Mouse (Mus musculus) MEL (cell line): ENCODE results near the gene Slc35e4. TPM values are rescaled to one million over a fixed set of nuclear protein-coding genes. Genes with fewer than 3 reads are reported as not detected.

Experiments used
- DNase-seq: peaks from one replicate; pipeline ENCODE4 v3.0.0; 2011; ENCODE audit warnings: low read depth, low spot score
- H3K27ac ChIP-seq: 2 replicates; pipeline ENCODE4 v1.5.1; 2012; ENCODE audit warnings: low read depth, mild to moderate bottlenecking, control low read depth, low read length, moderate library complexity; ENCODE audit not compliant: control insufficient read depth
- H3K27me3 ChIP-seq, 2 experiments: fragments of 150-350 bp in 1 of 2; sonication (generic) in 1 of 2; 2 replicates each; pipeline ENCODE4 v1.6.1; 2012; ENCODE audit warnings: low read length in 2 of 2, mild to moderate bottlenecking in 2 of 2, improper control_type of control experiment in 1 of 2, moderate library complexity in 1 of 2; ENCODE audit not compliant: insufficient read depth in 2 of 2, control insufficient read depth in 1 of 2
- H3K36me3 ChIP-seq, 2 experiments: 2 replicates each; pipeline ENCODE4 v1.6.1; 2012 to 2014; ENCODE audit warnings: low read length in 2 of 2, improper control_type of control experiment in 1 of 2, inconsistent platforms in 1 of 2, mild to moderate bottlenecking in 1 of 2; ENCODE audit not compliant: insufficient read depth in 2 of 2, control insufficient read depth in 1 of 2
- H3K4me1 ChIP-seq, 2 experiments: fragments of 150-350 bp in 1 of 2; sonication (generic) in 1 of 2; 2 replicates each; pipeline ENCODE4 v1.6.1; 2012; ENCODE audit warnings: low read length in 2 of 2, improper control_type of control experiment in 1 of 2, mild to moderate bottlenecking in 1 of 2; ENCODE audit not compliant: insufficient read depth in 2 of 2, control insufficient read depth in 1 of 2
- H3K4me3 ChIP-seq, 2 experiments: fragments of 150-350 bp in 1 of 2; sonication (generic) in 1 of 2; 2 replicates each; pipeline ENCODE4 v1.5.1; 2012; ENCODE audit warnings: low read depth in 2 of 2, low read length in 2 of 2, mild to moderate bottlenecking in 2 of 2, moderate library complexity in 2 of 2, control low read depth in 1 of 2, improper control_type of control experiment in 1 of 2; ENCODE audit not compliant: control insufficient read depth in 1 of 2, insufficient read depth in 1 of 2
- H3K79me2 ChIP-seq: 2 replicates; pipeline ENCODE4 v1.6.1; 2012; ENCODE audit warnings: mild to moderate bottlenecking, low read length, moderate library complexity; ENCODE audit not compliant: control insufficient read depth, poor library complexity, insufficient read depth
- H3K9ac ChIP-seq: 2 replicates; pipeline ENCODE4 v1.6.1; 2012; ENCODE audit warnings: low read depth, mild to moderate bottlenecking, control low read depth, low read length, moderate library complexity; ENCODE audit not compliant: control insufficient read depth, poor library complexity, severe bottlenecking
- H3K9me3 ChIP-seq: fragments of 150-350 bp; sonication (generic); replicated peaks from 2 replicates; pipeline ENCODE4 v1.6.1; 2012; ENCODE audit warnings: mild to moderate bottlenecking, low read length, improper control_type of control experiment, moderate library complexity; ENCODE audit not compliant: insufficient read depth
- CHD1 ChIP-seq: IDR thresholded peaks from 2 replicates; pipeline ENCODE4 v1.6.1; 2012; ENCODE audit warnings: low read depth, mild to moderate bottlenecking, inconsistent platforms, low read length, improper control_type of control experiment
- CTCF ChIP-seq, 3 experiments: IDR thresholded peaks in 2 of 3; conservative IDR thresholded peaks in 1 of 3; 2 replicates each; pipeline ENCODE4 v1.5.1; 2011 to 2012; ENCODE audit warnings: low read length in 3 of 3, low read depth in 2 of 3, mild to moderate bottlenecking in 2 of 3, improper control_type of control experiment in 1 of 3, inconsistent platforms in 1 of 3, mixed read lengths in 1 of 3, moderate library complexity in 1 of 3; ENCODE audit not compliant: control insufficient read depth in 1 of 3, insufficient read depth in 1 of 3, poor library complexity in 1 of 3, severe bottlenecking in 1 of 3
- ELF1 ChIP-seq: IDR thresholded peaks from 2 replicates; pipeline ENCODE4 v1.6.1; 2014; ENCODE audit warnings: low read depth, mild to moderate bottlenecking, inconsistent platforms, low read length, improper control_type of control experiment, moderate library complexity
- EP300 ChIP-seq, 2 experiments: IDR thresholded peaks; 2 replicates each; pipeline ENCODE4 v1.6.1; 2011; ENCODE audit warnings: improper control_type of control experiment in 2 of 2, low read length in 2 of 2, low read depth in 1 of 2, mild to moderate bottlenecking in 1 of 2
- ETS1 ChIP-seq: IDR thresholded peaks from 2 replicates; pipeline ENCODE4 v1.6.1; 2012; ENCODE audit warnings: low read depth, mild to moderate bottlenecking, inconsistent platforms, low read length, improper control_type of control experiment, moderate library complexity
- HCFC1 ChIP-seq: IDR thresholded peaks from 2 replicates; pipeline ENCODE4 v1.6.1; 2012; ENCODE audit warnings: low read depth, mild to moderate bottlenecking, inconsistent platforms, low read length, improper control_type of control experiment, moderate library complexity
- KAT2A ChIP-seq: conservative IDR thresholded peaks from 2 replicates; pipeline ENCODE4 v1.6.1; 2012; ENCODE audit warnings: low read depth, low read length, improper control_type of control experiment, inconsistent platforms
- MAFK ChIP-seq: IDR thresholded peaks from 2 replicates; pipeline ENCODE4 v1.6.1; 2011; ENCODE audit warnings: low read depth, mild to moderate bottlenecking, low read length, improper control_type of control experiment, borderline replicate concordance
- MYB ChIP-seq: IDR thresholded peaks from 2 replicates; pipeline ENCODE4 v1.6.1; 2011; ENCODE audit warnings: mild to moderate bottlenecking, low read depth, low read length, improper control_type of control experiment
- RAD21 ChIP-seq: IDR thresholded peaks from 2 replicates; pipeline ENCODE4 v1.6.1; 2011; ENCODE audit warnings: mild to moderate bottlenecking, low read depth, low read length, improper control_type of control experiment
- RCOR1 ChIP-seq: IDR thresholded peaks from 2 replicates; pipeline ENCODE4 v1.6.1; 2012; ENCODE audit warnings: low read depth, mild to moderate bottlenecking, inconsistent platforms, low read length, improper control_type of control experiment
- SIN3A ChIP-seq: IDR thresholded peaks from 2 replicates; pipeline ENCODE4 v1.6.1; 2012; ENCODE audit warnings: low read length, improper control_type of control experiment, inconsistent platforms
- TBP ChIP-seq: IDR thresholded peaks from 2 replicates; pipeline ENCODE4 v1.8.0; 2011; ENCODE audit warnings: low read depth, low read length, improper control_type of control experiment
- USF1 ChIP-seq: IDR thresholded peaks from 2 replicates; pipeline ENCODE4 v1.6.1; 2014; ENCODE audit warnings: low read depth, mild to moderate bottlenecking, inconsistent platforms, low read length, improper control_type of control experiment, moderate library complexity
- ZC3H11A ChIP-seq: IDR thresholded peaks from 2 replicates; pipeline ENCODE4 v1.6.1; 2012; ENCODE audit warnings: low read depth, mild to moderate bottlenecking, inconsistent platforms, low read length, improper control_type of control experiment
- ZKSCAN1 ChIP-seq: IDR thresholded peaks from 2 replicates; pipeline ENCODE4 v1.6.1; 2012; ENCODE audit warnings: low read depth, mild to moderate bottlenecking, inconsistent platforms, low read length, improper control_type of control experiment, moderate library complexity
- polyA plus RNA-seq, 2 experiments: library from polyadenylated mRNA; stranded (reverse) in 1 of 2; unstranded in 1 of 2; fragments of >175 nt in 1 of 2; fragments of >200 nt in 1 of 2; gene quantifications; 2 replicates each; pipeline versions ENCODE4 v1.2.1 to v1.2.4; 2012; ENCODE audit warnings: low replicate concordance in 2 of 2, low read depth in 1 of 2; ENCODE audit not compliant: insufficient read length in 2 of 2, insufficient read depth in 1 of 2, missing spikeins in 1 of 2
- total RNA-seq: library from RNA; depleted of rRNA; stranded (reverse); fragments of 300-350 nt; gene quantifications from 2 replicates; pipeline ENCODE4 v1.2.3, GENCODE M21; 2012

Gene Slc35e4
- total and polyA plus RNA-seq, 3 experiments = 12.1 to 14.0 TPM; not detected in 1

DNA sequence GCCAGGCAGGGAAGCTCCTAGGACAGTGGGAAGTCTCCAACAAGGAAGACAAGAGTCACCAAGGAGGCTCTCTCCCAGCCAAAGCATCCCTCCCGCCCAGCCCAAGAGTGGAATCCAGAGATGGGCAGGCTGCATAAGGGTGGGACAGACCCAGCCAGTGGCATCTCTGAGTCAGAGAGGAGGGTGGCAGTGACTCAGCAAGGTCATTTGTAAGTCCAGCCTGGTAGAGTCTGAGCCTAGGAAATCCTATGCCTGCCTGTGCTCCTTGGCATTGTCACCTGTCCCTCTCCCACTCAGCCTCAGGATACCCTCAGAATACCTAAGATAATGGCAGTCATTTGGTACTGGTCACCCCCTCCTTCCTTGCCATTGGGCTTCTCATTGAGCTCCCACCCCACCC lies 9.0 kb downstream of the Slc35e4 start:
- Histone ChIP-seq H3K27ac (no peak overlapping the region), H3K36me3 (no peaks in the 10 kb centered on the region), H3K27me3 (no peaks in the 10 kb centered on the region), H3K4me1 (peaks cover 0 to 9% of the 10 kb centered on the region in 2 experiments; a peak in 3 of 4 replicates), H3K9me3 (no peaks in the 10 kb centered on the region), H3K4me3 (no peak overlapping the region), H3K79me2 (peaks cover 3% of the 10 kb centered on the region; the same call in 1 of the 2 replicates), H3K9ac (no peak overlapping the region)
- TF ChIP-seq USF1 (no peak), RAD21 (no peak), ETS1 (no peak), MAFK (no peak), TBP (no peak), EP300 (IDR thresholded peaks at IDR 0.05; ENCODE audit: low read depth in 1 of 2, low read length in 2 of 2) (no peak), CTCF (IDR thresholded peaks at IDR 0.05 in 2 of 3, conservative IDR thresholded peaks at IDR 0.05 in 1 of 3; ENCODE audit: control insufficient read depth in 1 of 3, insufficient read depth in 1 of 3, low read depth in 2 of 3, low read length in 3 of 3, poor library complexity in 1 of 3, severe bottlenecking in 1 of 3) (no peak)
- DNase-seq = no peak

DNA sequence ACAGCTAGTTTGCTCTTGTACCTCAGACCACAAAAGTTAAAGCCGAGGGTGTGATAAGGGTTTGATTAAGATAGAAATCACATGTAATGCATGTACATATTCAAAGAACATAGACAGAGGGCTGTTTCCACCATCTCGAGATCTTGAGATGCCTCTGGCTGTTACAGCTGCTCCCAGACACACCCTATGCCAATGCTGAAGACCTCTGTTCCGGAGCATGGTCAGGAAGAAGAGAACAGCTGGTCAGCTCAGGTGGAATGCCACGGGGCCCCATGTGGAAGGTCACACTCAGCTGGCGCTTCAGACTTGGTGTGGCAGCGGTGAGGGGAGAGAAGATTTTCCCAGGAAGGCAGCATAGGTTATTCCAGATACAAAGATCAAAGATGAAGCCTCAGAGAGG lies 9.8 kb downstream of the Slc35e4 start:
- TF ChIP-seq ZKSCAN1 (no peak), TBP (no peak), ZC3H11A (no peak), HCFC1 (no peak), RCOR1 (no peak), KAT2A (no peak), CHD1 (no peak), USF1 (no peak), ELF1 (no peak), EP300 (IDR thresholded peaks at IDR 0.05; ENCODE audit: low read depth in 1 of 2, low read length in 2 of 2) (no peak), MYB (no peak), SIN3A (no peak)
- TF ChIP-seq, all 39 proteins: peak for 0
- DNase-seq = no peak
- Histone ChIP-seq H3K27ac (no peak overlapping the region), H3K4me3 (no peak overlapping the region), H3K27me3 (no peaks in the 10 kb centered on the region), H3K4me1 (peaks cover 0 to under 1% of the 10 kb centered on the region in 2 experiments; a peak in 1 of 4 replicates), H3K79me2 (no peaks in the 10 kb centered on the region), H3K36me3 (no peaks in the 10 kb centered on the region), H3K9me3 (no peaks in the 10 kb centered on the region), H3K9ac (no peak overlapping the region)
